Mouse (Mus musculus): Measurements from ENCODE around the gene Fmnl2. TPM values are rescaled to one million over a fixed set of nuclear protein-coding genes. Genes with fewer than 3 reads are reported as not detected.

Fmnl2 gene
- polyA plus RNA-seq, 1 experiment, result not detected

- TF ChIP-seq GATA1 (IDR thresholded peaks at IDR 0.05; ENCODE audit: low read length), result no peak
Observed at GRCm38 (mm10) chr2:52858529-52859465, 1.1 kb downstream of the Fmnl2 start.

DNA sequence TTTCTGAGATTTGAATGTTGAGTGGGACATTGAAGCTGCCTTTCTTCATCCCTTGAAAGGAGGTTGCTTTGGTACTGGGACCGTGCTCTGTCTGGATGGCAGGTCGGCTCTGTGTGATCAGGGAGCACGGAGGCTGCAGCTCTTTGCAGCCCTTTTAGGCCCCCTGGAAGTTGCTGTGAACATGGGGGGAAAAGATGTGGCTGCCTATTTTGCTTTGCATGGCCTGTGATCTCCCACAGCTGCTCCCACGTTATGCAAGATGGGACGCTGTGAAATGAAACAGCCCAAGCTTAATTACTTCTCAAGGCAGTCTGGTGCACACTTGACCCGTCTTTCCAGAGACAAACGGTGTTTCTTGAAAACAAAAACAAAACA, 1.8 kb downstream of the Fmnl2 start:
- no peak for TF ChIP-seq GATA1 (IDR thresholded peaks at IDR 0.05; ENCODE audit: low read length)

DNA sequence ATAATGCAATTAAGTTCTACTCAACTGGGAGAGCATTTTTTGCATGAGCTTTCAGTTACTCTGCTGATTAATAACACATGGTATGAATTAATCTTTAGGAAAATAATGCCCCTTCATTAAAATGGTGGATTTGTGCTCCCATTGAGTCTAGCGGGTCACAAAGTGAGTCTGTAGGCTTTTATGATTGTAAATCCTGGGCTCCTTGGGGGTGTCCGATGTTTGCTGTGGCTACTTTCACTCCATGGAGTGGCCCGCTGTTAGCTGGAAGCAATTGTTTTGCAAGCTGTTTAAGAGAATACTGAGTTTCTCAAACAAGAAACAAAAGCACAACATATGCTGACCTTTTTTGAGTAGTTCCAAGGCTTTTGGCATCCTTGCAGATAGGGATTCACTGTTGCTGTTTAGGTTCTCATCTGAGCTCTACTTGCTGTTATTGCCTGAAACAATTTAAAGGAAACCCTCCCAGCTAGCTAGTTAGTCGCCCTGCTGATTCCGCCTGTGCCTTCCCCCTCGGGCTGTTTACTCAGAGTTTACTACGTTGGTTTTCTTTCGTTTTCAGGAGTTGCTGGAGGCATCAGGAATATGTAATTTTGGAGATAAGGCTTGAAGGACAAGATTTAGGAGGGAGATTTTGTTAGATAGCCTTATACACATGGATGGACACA, 2.6 kb downstream of the Fmnl2 start:
- TF ChIP-seq GATA1 (IDR thresholded peaks at IDR 0.05; ENCODE audit: low read length), result no peak

DNA sequence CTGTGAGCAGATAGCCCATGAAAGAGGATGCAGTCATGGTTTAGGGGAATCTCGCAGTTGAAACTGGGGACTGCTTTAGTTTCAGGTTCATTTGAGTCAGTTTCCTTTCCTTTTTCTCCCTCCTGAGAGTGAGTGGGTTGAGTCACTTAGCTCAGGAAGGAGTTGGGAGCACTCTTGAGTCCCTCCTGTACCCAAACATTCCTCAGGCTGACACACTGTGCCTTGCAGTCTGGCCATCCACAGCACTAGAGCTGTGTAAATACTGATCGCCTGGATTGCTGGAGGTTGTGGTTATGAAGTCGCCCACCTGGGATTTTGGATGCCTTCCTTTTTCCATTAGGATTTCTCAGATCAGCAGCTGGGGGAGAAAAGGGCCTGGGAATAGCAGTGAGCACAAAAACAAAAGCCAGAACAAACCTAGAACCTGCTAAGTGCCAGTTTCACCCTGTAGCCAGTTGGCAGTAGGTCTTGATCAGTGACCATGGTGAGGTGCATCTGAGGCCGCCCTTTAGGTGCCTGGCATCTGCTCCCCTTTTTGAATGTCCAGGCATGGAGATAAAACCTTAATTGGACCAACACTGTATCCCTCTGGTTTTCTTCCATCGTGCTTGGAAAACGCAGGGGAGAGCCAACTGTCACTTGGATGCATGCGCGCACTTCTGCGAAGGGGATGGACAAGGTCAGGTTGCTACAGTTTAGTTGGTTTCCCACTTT, 4.5 kb downstream of the Fmnl2 start:
- no peak for TF ChIP-seq GATA1 (IDR thresholded peaks at IDR 0.05; ENCODE audit: low read length)

GRCm38 (mm10) chr2:52862760-52863124, 5.1 kb downstream of the Fmnl2 start:
- no peak for TF ChIP-seq GATA1 (IDR thresholded peaks at IDR 0.05; ENCODE audit: low read length)

DNA sequence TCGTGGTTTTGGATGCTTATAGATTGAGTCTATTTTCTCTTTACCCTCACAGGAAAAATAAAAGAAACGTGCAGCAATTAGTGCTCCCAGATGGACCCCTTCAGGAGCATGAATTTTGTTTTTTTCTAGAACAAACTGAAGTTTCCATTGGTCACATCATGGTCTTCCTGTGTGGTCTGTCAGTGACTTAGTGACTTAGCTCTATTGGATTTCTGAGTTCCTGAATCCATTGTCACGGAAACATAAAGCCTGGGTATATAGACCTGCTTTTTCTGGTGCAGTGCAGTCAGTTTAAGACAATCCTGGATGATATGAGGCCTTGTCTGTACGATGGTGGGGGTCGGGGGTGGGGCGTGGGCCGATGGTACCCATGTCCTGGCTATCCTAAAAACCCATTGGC, 7.0 kb downstream of the Fmnl2 start:
- TF ChIP-seq GATA1 (IDR thresholded peaks at IDR 0.05; ENCODE audit: low read length), result no peak

DNA sequence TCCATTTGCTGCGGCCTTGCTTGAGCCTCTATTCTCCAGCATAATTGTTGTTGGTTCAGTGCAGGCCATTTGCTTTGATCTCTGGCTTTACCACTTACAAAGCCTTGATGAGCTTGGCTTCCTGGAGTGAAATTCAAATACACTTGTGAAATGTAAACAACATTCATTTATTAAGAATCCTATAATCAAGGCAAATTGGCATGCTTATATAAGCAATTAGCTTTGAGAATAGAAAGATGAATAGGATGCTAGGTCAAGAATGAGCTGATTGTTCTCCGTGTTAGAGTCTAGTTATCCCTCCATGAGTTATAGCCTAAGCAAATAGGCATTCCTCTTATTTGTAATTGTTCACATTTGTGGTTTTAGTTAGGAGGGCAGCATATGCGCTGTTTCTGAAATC, 8.5 kb downstream of the Fmnl2 start:
- no peak for TF ChIP-seq GATA1 (IDR thresholded peaks at IDR 0.05; ENCODE audit: low read length)

- TF ChIP-seq GATA1 (IDR thresholded peaks at IDR 0.05; ENCODE audit: low read length), result no peak
Observed at GRCm38 (mm10) chr2:52867781-52868180, 10.1 kb downstream of the Fmnl2 start.

DNA sequence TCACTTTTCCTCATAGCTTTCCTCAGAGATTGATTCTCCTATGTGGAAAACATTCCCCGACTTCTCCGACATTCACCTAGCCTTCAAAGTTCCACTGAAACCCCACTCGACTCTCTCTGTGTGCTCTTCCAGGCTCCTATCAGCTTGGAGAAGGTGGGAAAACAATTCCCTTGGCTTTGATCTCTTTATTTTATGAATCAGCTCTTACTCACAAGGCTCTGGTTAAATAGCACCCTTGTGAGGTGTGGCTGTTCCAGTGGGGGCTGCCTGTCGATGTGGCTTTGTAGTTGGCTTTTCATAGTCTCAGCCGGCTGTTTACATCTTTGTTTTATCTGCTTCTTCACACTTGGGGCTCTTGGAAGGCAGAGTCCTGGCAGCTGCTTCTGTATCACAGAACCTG, 10.5 kb downstream of the Fmnl2 start:
- TF ChIP-seq GATA1 (IDR thresholded peaks at IDR 0.05; ENCODE audit: low read length), result no peak

- TF ChIP-seq GATA1 (IDR thresholded peaks at IDR 0.05; ENCODE audit: low read length), result no peak
Observed at GRCm38 (mm10) chr2:52872636-52873035, 15.0 kb downstream of the Fmnl2 start.

- TF ChIP-seq GATA1 (IDR thresholded peaks at IDR 0.05; ENCODE audit: low read length), result no peak
Observed at GRCm38 (mm10) chr2:52873276-52874063, 15.8 kb downstream of the Fmnl2 start.

DNA sequence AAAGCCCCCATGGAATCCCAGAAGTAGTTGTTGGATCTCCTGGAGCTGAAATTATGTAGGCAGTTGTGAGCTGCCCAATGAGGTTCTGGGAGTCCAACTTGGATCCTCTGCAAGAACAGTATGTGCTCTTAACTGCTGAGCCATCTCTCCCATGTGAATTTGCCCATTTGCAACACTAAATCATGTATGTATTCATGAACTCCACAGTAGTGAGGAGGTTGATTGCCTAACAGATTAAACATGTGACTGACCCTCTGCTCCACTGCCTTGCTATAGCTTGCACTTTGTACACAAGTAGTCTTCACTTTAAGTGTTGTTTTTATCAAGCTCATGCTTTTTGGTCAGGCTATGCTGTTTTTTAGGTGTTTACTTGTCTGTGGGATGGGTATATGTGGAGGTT, 17.1 kb downstream of the Fmnl2 start:
- TF ChIP-seq GATA1 (IDR thresholded peaks at IDR 0.05; ENCODE audit: low read length), result no peak

DNA sequence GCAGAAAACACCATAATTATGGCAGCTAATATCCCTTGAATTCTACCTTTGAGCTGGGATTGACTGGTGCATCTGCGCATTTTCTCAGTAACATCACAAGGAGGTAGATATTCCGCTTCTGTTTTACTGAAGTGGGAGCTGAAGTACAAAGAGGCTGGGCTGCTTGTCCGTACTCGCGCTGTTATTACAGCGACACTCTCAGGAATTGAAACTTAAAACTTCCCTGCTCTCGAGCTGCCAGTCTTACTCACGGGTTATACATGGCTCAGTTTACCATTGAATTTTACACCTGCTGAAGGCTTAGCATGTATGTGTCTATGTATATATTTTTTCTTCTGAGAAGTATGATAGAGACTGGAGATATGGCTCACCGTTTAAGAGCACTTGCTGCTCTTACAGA, 18.1 kb downstream of the Fmnl2 start:
- no peak for TF ChIP-seq GATA1 (IDR thresholded peaks at IDR 0.05; ENCODE audit: low read length)

DNA sequence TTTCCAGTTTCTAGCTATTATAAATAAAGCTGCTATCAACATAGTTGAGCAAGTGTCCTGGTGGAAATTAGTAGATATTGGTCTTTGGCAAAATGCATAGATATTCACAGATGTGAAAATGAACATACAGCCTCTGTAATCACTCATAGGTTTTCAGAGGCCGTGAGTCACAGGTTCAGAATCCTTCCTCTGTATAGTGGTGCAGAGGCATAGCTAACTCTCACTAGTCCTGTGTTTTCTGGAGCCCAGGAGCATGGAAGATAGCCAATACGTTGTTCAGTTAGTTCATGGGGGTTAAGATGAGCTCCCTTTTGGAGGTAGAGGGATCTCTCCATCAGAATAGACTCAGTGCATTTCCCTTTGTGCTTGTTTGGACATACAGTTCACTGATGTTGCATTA, 25.7 kb downstream of the Fmnl2 start:
- no peak for TF ChIP-seq GATA1 (IDR thresholded peaks at IDR 0.05; ENCODE audit: low read length)

- TF ChIP-seq GATA1 (IDR thresholded peaks at IDR 0.05; ENCODE audit: low read length), result no peak
Observed at GRCm38 (mm10) chr2:52884082-52884481, 26.4 kb downstream of the Fmnl2 start.
